Mouse (Mus musculus): ENCODE results near the gene Capn12.

Gene Capn12

GRCm38 (mm10) chr7:28919815-28920214, 38.6 kb downstream of the Capn12 start:
- DNase-seq (ENCODE audit: low read depth), result no peak

- no peak for DNase-seq (ENCODE audit: low read depth)
Observed at GRCm38 (mm10) chr7:28921178-28921577, 40.0 kb downstream of the Capn12 start.

DNA sequence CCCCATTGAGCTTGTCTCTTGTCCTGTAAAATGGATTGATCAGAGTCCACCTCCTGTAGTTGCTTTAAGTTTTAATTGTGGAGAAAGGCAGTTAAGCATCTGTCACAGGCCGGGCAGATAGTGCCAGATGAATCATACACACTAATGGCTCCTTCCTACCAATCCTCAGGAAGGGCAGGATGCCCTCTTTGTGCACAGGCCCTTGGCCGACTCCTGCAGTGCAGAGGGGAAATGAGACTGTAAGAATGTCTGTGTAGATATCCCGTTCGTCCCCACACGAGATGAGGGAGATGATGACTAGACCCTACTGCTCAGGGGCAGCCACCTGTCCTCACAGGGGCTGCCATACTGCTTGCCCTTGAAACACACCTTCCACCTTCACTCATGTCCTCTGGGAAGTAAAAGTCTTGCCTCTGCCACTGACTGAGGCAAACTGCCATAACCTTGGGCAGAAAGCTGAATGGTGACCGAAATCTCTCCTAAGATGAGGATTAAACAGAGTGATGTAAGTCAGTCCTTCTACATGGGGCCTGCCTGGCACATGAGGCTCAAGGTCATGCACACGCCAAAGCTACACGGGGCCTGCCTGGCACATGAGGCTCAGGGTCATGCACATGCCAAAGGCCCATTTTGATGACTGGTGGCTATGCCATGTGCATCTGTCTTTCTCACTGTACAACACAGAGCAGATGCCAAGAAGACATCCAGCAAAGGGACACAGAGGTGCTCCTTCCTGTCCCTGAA, 40.7 kb downstream of the Capn12 start:
- DNase-seq (ENCODE audit: low read depth), result no peak

GRCm38 (mm10) chr7:28922606-28923005, 41.4 kb downstream of the Capn12 start:
- no peak for DNase-seq (ENCODE audit: low read depth)

DNA sequence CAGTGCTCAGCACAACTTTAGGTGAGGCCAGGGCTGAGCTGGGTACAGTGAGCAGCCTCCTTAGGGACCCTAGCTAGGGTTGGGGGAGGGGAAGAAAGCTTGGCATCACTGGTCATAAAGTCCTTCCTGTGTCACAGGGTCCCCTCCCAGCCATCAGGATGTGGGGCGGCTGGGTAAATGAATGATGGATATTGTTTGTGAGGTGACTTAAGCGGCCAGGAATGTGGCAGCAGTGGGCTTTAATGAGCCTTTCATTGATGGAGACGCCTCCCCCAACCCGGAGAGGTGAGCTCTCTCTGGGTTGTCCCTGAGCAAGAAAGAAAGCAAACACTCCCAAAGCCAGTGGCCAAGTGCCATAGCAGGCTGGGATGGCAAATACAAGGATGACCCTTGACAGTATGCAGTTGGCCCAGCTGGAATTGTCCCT, 42.7 kb downstream of the Capn12 start:
- DNase-seq (ENCODE audit: low read depth), result no peak

DNA sequence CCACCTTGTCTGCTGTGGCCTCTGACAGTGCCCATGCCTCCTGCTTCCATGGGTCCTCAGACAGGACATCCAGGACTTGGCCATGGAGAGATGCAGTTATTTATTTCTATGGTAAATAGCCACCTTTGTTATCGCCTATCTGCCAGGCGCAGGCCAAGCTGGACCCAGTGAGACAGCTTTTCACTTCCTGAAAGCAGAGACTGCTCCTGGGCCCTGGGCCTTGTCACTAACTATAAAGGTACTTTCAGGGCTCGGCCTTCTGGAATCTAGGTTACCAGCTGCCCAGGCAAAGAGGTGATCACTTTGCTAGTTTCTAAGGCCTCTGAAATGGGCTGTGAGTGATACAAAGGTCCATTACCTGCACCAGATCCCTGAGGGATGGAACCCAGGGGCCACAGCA, 43.6 kb downstream of the Capn12 start:
- DNase-seq (ENCODE audit: low read depth), result no peak

- DNase-seq (ENCODE audit: low read depth), result no peak
Observed at GRCm38 (mm10) chr7:28925317-28925716, 44.1 kb downstream of the Capn12 start.

DNA sequence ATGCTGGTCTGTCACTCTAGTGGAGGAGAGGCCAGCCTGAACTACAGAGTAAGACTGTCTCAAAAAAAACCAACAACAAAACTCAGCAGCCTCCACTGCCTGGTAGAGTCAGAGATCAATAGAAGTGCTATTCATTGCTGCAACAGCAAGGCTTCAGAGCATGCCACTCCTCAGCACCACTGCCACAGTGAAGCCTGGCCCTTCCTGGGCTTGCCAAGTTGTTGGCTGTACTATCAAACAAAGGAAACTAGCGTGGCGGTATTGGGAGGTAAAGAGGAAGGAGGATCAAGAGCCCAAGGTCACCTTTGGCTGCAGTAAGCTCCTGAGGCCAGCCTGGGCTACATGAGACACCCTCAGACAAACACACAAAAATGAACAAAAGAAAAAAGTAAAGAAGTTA, 45.0 kb downstream of the Capn12 start:
- DNase-seq (ENCODE audit: low read depth), result no peak

GRCm38 (mm10) chr7:28929381-28929780, 48.2 kb downstream of the Capn12 start:
- DNase-seq (ENCODE audit: low read depth), result no peak

DNA sequence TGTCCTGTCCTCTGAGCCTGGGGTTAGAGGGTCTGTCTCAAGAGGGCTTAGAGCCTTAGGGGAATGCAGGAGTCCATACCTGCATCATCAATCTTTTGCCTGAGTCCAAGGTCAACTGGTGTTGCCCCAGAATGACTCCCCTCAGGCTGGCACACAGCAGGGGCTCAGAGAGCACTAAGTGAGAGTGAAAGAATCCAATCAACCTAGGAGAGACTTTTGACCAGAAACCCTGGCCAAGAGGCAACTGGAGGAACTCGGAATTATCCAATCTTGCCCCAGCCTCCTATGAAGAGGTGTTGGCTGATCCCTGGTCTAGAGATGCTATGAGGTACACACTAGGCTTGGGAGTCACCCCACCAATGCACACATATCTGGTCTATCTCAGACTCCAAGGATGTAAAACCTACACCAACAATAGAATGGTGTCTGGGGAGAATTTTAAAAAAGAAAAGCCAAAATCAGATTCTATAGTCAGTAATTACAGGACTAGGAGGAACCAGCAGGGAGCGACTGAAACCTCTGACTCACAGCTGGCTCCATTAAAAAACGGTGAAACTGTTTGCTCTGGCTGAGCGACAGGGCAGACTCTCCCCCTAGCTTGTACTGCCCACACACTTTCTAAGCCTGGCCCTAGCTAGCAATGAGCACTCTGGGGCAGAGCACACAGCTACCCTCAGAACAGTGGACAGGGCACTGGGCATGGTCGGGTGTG, 49.3 kb downstream of the Capn12 start:
- DNase-seq (ENCODE audit: low read depth), result no peak

- no peak for DNase-seq (ENCODE audit: low read depth)
Observed at GRCm38 (mm10) chr7:28931032-28931694, 49.9 kb downstream of the Capn12 start.

DNA sequence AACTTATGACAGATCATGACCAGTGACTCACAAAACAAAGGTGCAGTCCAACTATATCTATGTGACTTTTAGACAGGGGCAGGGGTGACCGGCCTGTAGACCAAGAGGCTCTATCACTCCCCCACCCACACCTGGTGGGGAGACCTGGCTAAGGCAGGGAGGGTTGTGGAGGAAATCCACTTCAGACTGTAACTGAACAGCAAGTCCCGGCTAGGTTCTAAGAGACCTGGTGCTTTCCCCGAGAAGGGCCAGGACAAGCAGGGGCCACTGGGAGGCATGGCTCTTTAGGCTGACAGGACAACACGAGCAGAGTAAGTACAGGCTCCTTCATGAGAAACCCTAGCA, 50.4 kb downstream of the Capn12 start:
- DNase-seq (ENCODE audit: low read depth), result no peak

DNA sequence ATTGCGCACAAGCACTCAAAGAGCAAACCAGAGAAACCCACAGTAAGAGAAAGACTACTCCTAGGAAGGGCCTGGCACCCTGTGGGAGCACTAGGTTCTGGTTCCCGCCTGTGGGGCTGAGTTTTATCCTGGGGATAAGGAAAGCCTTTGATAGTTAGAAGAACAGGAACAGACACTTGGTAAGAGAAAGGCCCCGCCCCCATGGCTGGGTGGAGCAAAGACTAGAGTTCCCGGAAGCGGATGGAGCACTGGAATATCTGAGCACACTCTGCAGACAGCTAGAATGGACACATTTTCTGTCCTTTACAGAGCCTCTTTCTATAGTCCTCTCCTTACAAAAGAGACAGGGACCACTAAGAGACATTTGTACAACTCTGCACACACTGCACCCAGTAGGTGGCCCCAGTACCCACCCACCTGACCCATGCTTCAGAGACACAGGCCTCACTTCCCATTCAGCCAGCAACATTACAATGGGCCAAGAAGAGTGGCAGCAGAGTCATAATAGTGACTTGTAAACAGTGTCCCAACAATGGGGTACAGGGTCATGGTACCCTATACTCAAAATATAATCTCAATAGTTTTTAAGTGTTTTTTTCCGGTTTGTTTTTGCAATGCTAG, 51.3 kb downstream of the Capn12 start:
- no peak for DNase-seq (ENCODE audit: low read depth)

DNA sequence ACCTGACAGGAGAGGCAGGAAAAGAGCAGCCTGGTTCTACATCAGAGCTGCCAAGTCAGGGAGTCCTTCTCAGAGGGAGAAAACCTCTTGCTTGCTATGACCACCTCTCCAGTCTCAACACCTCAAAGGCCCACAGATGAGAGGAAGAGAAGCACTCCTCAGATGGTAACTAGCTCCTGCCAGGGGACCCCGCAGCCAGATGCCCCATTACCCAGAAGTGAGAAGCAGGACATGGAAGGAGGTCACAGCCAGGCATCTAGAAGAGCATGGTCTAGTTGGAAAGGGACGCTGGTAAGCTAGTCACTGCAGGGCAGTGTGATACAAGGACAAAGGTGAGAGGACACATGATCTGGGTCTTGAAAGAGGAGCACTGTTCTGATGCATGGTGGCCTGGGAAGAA, 52.6 kb downstream of the Capn12 start:
- no peak for DNase-seq (ENCODE audit: low read depth)

GRCm38 (mm10) chr7:28936787-28937186, 55.6 kb downstream of the Capn12 start:
- no peak for DNase-seq (ENCODE audit: low read depth)

DNA sequence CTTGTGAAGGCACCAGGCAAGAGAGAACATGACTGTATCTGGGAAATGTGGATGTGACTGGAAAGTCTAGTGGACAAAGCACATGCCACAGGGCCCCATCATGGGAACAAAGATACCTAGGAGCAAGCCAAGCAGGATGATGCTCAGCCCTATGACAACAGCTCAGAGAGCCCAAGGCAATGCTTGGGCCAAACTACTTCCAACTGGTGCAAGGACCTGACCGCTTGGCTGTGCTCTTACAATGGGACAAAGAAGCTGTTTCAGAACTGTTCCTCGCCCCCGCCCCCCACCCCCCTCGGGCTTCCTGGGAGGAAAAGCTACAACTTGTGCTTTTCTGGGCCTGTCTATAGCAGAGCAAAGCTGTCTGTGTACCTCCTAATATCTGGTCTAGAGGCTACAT, 57.4 kb downstream of the Capn12 start:
- DNase-seq (ENCODE audit: low read depth), result no peak

- no peak for DNase-seq (ENCODE audit: low read depth)
Observed at GRCm38 (mm10) chr7:28939418-28940183, 58.4 kb downstream of the Capn12 start.

DNA sequence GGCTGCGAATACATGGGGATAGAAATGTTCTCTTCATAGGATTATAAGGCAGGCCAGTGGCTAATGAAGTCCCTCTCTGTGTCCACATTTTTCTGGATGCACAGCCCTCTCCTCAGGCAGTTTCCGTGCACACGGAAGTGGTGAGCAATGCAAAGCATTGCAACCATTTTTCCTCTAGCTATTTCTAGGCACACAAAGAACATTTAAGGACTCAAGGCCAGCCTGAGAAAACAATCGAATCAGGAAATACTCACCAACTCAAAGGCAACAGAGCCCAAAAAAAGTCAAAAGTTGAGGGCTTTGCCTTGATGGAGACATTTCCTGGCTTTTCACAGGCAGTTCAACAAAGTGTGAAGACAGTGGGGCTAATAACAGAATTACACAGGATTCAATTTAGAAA, 59.9 kb downstream of the Capn12 start:
- no peak for DNase-seq (ENCODE audit: low read depth)

GRCm38 (mm10) chr7:28941542-28941941, 60.3 kb downstream of the Capn12 start:
- DNase-seq (ENCODE audit: low read depth), result no peak

Data from c-Kit-positive CD71-negative TER-119-negative erythroid progenitor cells, embryonic 14.5 days (primary cell).